In the genomic region with DNA sequence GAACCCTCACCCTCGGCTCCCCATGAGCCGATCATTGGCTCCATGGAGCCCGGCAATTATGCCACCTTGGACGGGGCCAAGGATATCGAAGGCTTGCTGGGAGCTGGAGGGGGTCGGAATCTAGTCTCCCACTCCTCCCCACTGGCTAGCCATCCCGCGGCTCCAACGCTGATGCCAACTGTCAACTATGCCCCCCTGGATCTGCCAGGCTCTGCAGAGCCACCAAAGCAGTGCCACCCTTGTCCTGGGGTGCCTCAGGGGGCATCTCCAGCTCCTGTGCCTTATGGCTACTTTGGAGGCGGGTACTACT, we compare ENCODE assay signal across 10 mouse cellular contexts. TPM values are rescaled to one million over a fixed set of nuclear protein-coding genes. Genes with fewer than 3 reads are reported as not detected.
DNase-seq lines count a peak whose midpoint lies in the region; ATAC-seq and TF ChIP-seq lines count a peak whose summit lies in the region.
"Had no signal": no experiment of that assay in that cellular context is flagged by ENCODE, and none has a peak within 500 bp of the region (broad histone marks: within the 10 kb centered on the region; RNA-seq: fewer than 3 reads in every experiment).

No protein-coding gene starts in this region.

- H3K27me3 ChIP-seq in kidney, embryonic 14.5 days (ENCODE audit: control insufficient read depth, insufficient read depth, low read length): peaks cover 99% of the 10 kb centered on the region
- H3K27me3 ChIP-seq in G1E (ENCODE audit: insufficient read depth, low read length): peaks cover 15% of the 10 kb centered on the region
- peaks cover 98% of the 10 kb centered on the region for H3K27me3 ChIP-seq in forebrain, embryonic 12.5 days
- H3K27me3 ChIP-seq in limb, embryonic 15.5 days: peaks cover 99% of the 10 kb centered on the region
- peaks cover 18% of the 10 kb centered on the region; the same call in 1 of the 2 replicates for H3K27me3 ChIP-seq in cerebellum, adult 2 months (ENCODE audit: control insufficient read depth, insufficient read depth, low read length)

- 1% methylated on average over 9 of the region's 10 CpGs for WGBS in kidney, embryonic 14.5 days
- WGBS in forebrain, embryonic 12.5 days: 0% methylated on average over 10 of the region's 10 CpGs
- WGBS in limb, embryonic 15.5 days: under 1% methylated on average over 10 of the region's 10 CpGs
- 3% methylated on average over 10 of the region's 10 CpGs for WGBS in cerebellum, adult 2 months

- no peak for ATAC-seq in kidney, embryonic 14.5 days (ENCODE audit: low FRiP score, low TSS enrichment)
- ATAC-seq in G1E (ENCODE audit: extremely low read depth, insufficient number of reproducible peaks, low FRiP score, poor library complexity, severe bottlenecking): no peak
- no peak for ATAC-seq in forebrain, embryonic 12.5 days (ENCODE audit: low FRiP score)
- no peak for ATAC-seq in limb, embryonic 15.5 days (ENCODE audit: insufficient number of reproducible peaks, low FRiP score, low TSS enrichment, low read depth)

- no peak overlapping the region for H3K27ac ChIP-seq in kidney, embryonic 14.5 days (ENCODE audit: low read depth, low read length)
- H3K27ac ChIP-seq in forebrain, embryonic 12.5 days: no peak overlapping the region
- H3K27ac ChIP-seq in limb, embryonic 15.5 days: no peak overlapping the region
- H3K27ac ChIP-seq in cerebellum, adult 2 months (ENCODE audit: insufficient read depth, low read length): no peak overlapping the region

- peak overlapping the region; percentile 26; the same call in 1 of the 2 replicates for H3K4me2 ChIP-seq in kidney, embryonic 14.5 days (replicated peaks; ENCODE audit: low read depth, low read length)
- no peak overlapping the region for H3K4me2 ChIP-seq in forebrain, embryonic 12.5 days
- H3K4me2 ChIP-seq in limb, embryonic 15.5 days: peak overlapping the region; percentile 40

- H3K4me3 ChIP-seq in kidney, embryonic 14.5 days (ENCODE audit: low read length): peak overlapping the region; percentile 21
- peak overlapping the region; percentile 76 for H3K4me3 ChIP-seq in G1E (ENCODE audit: low read depth, low read length)
- H3K4me3 ChIP-seq in forebrain, embryonic 12.5 days (replicated peaks): peak overlapping the region; percentile 16
- H3K4me3 ChIP-seq in limb, embryonic 15.5 days: peak overlapping the region; percentile 29
- no peak overlapping the region for H3K4me3 ChIP-seq in cerebellum, adult 2 months (replicated peaks; ENCODE audit: insufficient read depth, low read depth, low read length)

- no peaks in the 10 kb centered on the region for H3K36me3 ChIP-seq in kidney, embryonic 14.5 days (ENCODE audit: control insufficient read depth, insufficient read depth, low read length)
- peaks cover 28% of the 10 kb centered on the region for H3K36me3 ChIP-seq in G1E (replicated peaks)
- no peaks in the 10 kb centered on the region for H3K36me3 ChIP-seq in forebrain, embryonic 12.5 days (replicated peaks)
- no peaks in the 10 kb centered on the region for H3K36me3 ChIP-seq in limb, embryonic 15.5 days

- no peaks in the 10 kb centered on the region for H3K9me3 ChIP-seq in kidney, embryonic 14.5 days (ENCODE audit: control insufficient read depth, low read length)
- H3K9me3 ChIP-seq in G1E (replicated peaks): no peaks in the 10 kb centered on the region
- H3K9me3 ChIP-seq in forebrain, embryonic 12.5 days: no peaks in the 10 kb centered on the region
- H3K9me3 ChIP-seq in limb, embryonic 15.5 days: no peaks in the 10 kb centered on the region

- DNase-seq in kidney, adult 9 months: no peak
- DNase-seq in G1E (ENCODE audit: low spot score): no peak
- DNase-seq in cerebellum, adult 11-12 months: no peak
- DNase-seq in ovary, adult 18-20 months (ENCODE audit: low spot score): no peak
- no peak for DNase-seq in cerebellum, adult 2 months

- H3K4me1 ChIP-seq in kidney, embryonic 14.5 days (ENCODE audit: control insufficient read depth, insufficient read depth, low read length): 0 out of 2 replicates have a peak, but pooled peaks cover 4% of the 10 kb centered on the region
- peaks cover 71% of the 10 kb centered on the region for H3K4me1 ChIP-seq in G1E (ENCODE audit: insufficient read depth, low read depth, low read length)
- H3K4me1 ChIP-seq in forebrain, embryonic 12.5 days: no peaks in the 10 kb centered on the region
- peaks cover 12% of the 10 kb centered on the region for H3K4me1 ChIP-seq in limb, embryonic 15.5 days
- no peaks in the 10 kb centered on the region for H3K4me1 ChIP-seq in cerebellum, adult 2 months (ENCODE audit: control insufficient read depth, insufficient read depth, low read length)

- no peak for TF ChIP-seq POLR2A in cerebellum, adult 2 months (IDR thresholded peaks at IDR 0.05; ENCODE audit: borderline replicate concordance, insufficient read depth, low read length)

- TF ChIP-seq CTCF in G1E (IDR thresholded peaks at IDR 0.05; ENCODE audit: low read depth, low read length): no peak
- no peak for TF ChIP-seq CTCF in cerebellum, adult 2 months (IDR thresholded peaks at IDR 0.05; ENCODE audit: borderline replicate concordance, insufficient read depth, low read depth, low read length)

- no peak overlapping the region for H3K9ac ChIP-seq in kidney, embryonic 14.5 days (ENCODE audit: low read depth, low read length)
- H3K9ac ChIP-seq in forebrain, embryonic 12.5 days: no peak overlapping the region
- no peak overlapping the region; the same call in 1 of the 2 replicates for H3K9ac ChIP-seq in limb, embryonic 15.5 days

RNA-seq across cellular contexts. Expression of a gene that starts 0.2 kb away (rescaled TPM):
- not detected in 2 replicates for polyA plus RNA-seq in kidney, embryonic 14.5 days (2014; fragmentation: Nextera tagmentation; extraction: Ambion mirVana)
- total RNA-seq in G1E (2014; fragmentation: Nextera tagmentation): 17.4 and 25.0 TPM in 2 replicates
- 38.8 and 46.4 TPM in 2 replicates for total RNA-seq in G1E (2017)
- 93.3 and 93.9 TPM in 2 replicates for polyA plus RNA-seq in G1E (2012)
- polyA plus RNA-seq in forebrain, embryonic 12.5 days (2016; fragmentation: Nextera tagmentation; extraction: Ambion mirVana): not detected in 2 replicates
- polyA plus RNA-seq in limb, embryonic 15.5 days (2015; fragmentation: Nextera tagmentation; extraction: Ambion mirVana): 0.12 TPM in 1 of 2 replicates, not detected in the other
- not detected in 2 replicates for polyA plus RNA-seq in cerebellum, adult 2 months (2012; rRNA removed)
- polyA plus RNA-seq: cortical plate, adult 2 months; liver, embryonic 16.5 days had no signal

Comparison
In these comparisons a context has a peak if more than half of its experiments do, and no peak if none do; other contexts are left out.
1. RNA of a gene that starts 0.2 kb away (polyA plus RNA-seq): 93.3 to 93.9 TPM in G1E; 0.12 TPM in limb, embryonic 15.5 days, not detected in kidney, embryonic 14.5 days, not detected in forebrain, embryonic 12.5 days and not detected in cerebellum, adult 2 months; every median in the first group is over 10 times any median in the second.